Mouse (Mus musculus): ENCODE data around the gene Nprl3. TPM values are rescaled to one million over a fixed set of nuclear protein-coding genes. Genes with fewer than 3 reads are reported as not detected.
"Not testable (repeated sequence)": the region's sequence is repeated elsewhere in the genome, so short reads cannot be mapped to it uniquely, and the experiment has no call there.

Gene Nprl3
- total and polyA plus RNA-seq, 3 experiments: 27.1 to 59.5 (median 27.2) TPM

DNA sequence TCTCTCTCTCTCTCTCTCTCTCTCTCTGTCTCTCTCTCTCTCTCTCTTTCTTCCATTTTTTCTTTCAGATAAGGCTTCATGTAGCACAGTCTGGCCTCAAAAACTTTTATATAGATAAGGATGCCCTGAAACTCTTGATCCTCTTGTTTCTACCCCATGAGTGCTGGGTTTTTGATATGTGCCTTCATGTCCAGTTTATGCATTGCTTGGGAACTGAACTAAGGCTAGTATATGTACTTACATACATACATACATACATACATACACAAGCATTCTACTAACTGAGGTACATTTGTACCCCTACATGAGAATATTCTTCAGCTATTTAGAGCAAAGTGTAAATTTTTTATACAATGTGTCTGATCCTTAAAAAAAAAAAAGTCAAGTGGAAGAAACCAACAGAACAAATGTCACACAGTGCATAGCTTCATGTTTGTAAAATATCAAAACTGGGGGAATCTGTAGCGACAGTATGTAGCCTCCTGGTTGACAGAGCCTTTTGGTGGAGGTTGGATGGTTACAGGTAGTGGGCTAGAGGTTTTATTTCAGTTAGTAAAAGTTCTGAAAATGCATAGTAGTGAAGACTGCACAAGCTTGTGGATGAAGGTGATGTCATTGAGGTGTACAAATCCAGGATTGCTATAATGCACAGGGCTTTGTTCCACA is 30.5 kb upstream of the Nprl3 start:
- TF ChIP-seq POLR2A (IDR thresholded peaks at IDR 0.05; ENCODE audit: insufficient read depth, low read depth, low read length) (no peak), EP300 (IDR thresholded peaks at IDR 0.05; ENCODE audit: insufficient read depth, low read depth, low read length) (no peak), CTCF (IDR thresholded peaks at IDR 0.05) (no peak)
- Histone ChIP-seq H3K27ac (no peak overlapping the region), H3K4me1 (ENCODE audit: control insufficient read depth, insufficient read depth, low read length) (peaks cover 1% of the 10 kb centered on the region; the same call in 1 of the 2 replicates), H3K36me3 (ENCODE audit: control insufficient read depth, insufficient read depth, low read length) (no peaks in the 10 kb centered on the region), H3K27me3 (ENCODE audit: control insufficient read depth, insufficient read depth, low read length) (no peaks in the 10 kb centered on the region), H3K9ac (ENCODE audit: low read depth, low read length) (no peak overlapping the region), H3K4me3 (no peak overlapping the region), H3K79me2 (replicated peaks; ENCODE audit: control insufficient read depth, insufficient read depth, low read length) (no peaks in the 10 kb centered on the region)
- no peak for DNase-seq
- intact Hi-C loops (cut with DNase I): no loop called here
- 92% methylated on average over 1 of the region's 1 CpGs for WGBS

DNA sequence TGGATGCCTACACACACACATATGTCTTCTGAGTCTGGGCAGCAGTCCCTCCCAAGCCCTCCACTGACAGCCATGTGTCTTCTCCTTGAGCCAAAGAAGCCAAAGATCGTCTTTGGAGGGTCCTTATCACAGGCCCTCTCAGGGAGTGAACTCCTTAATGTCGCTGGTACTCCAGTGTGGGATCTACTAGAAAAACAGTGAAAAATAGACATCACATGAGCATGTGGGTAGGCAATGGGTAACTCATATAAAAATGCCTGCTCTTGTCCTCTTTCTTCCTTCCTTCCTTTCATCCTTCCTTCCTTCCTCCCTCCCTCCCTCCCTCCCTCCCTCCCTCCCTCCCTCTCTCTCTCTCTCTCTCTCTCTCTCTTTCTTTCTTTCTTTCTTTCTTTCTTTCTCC is 29.9 kb upstream of the Nprl3 start:
- WGBS: 9% methylated on average over 2 of the region's 2 CpGs
- H3K4me1 ChIP-seq (ENCODE audit: control insufficient read depth, insufficient read depth, low read length); intact Hi-C loops (cut with DNase I); H3K9ac ChIP-seq (ENCODE audit: low read depth, low read length); H3K27ac ChIP-seq; H3K36me3 ChIP-seq (ENCODE audit: control insufficient read depth, insufficient read depth, low read length); DNase-seq; H3K4me3 ChIP-seq; H3K79me2 ChIP-seq (replicated peaks; ENCODE audit: control insufficient read depth, insufficient read depth, low read length); H3K27me3 ChIP-seq (ENCODE audit: control insufficient read depth, insufficient read depth, low read length): not testable (repeated sequence)

DNA sequence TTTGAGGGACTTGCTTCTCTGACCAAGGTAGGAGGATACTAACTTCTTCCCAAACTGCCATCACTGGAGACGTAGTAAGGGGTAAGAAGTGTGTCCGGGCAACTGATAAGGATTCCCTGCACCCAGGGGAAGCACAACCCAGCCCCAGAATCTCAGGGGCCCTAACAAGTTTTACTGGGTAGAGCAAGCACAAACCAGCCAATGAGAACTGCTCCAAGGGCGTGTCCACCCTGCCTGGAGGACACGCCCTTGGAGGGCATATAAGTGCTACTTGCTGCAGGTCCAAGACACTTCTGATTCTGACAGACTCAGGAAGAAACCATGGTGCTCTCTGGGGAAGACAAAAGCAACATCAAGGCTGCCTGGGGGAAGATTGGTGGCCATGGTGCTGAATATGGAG is 28.7 kb upstream of the Nprl3 start, which contains the start of gene Hba-a2:
Hba-a2 (plus strand) TSS at position 287 of the 400 bp plus-strand sequence.
- H3K4me3 ChIP-seq; H3K9ac ChIP-seq (ENCODE audit: low read depth, low read length); H3K36me3 ChIP-seq (ENCODE audit: control insufficient read depth, insufficient read depth, low read length); H3K79me2 ChIP-seq (replicated peaks; ENCODE audit: control insufficient read depth, insufficient read depth, low read length); H3K27ac ChIP-seq; H3K4me1 ChIP-seq (ENCODE audit: control insufficient read depth, insufficient read depth, low read length); intact Hi-C loops (cut with DNase I); H3K27me3 ChIP-seq (ENCODE audit: control insufficient read depth, insufficient read depth, low read length); DNase-seq: not testable (repeated sequence)
- WGBS: no CpG with 5 or more reads among the region's 4 CpGs

DNA sequence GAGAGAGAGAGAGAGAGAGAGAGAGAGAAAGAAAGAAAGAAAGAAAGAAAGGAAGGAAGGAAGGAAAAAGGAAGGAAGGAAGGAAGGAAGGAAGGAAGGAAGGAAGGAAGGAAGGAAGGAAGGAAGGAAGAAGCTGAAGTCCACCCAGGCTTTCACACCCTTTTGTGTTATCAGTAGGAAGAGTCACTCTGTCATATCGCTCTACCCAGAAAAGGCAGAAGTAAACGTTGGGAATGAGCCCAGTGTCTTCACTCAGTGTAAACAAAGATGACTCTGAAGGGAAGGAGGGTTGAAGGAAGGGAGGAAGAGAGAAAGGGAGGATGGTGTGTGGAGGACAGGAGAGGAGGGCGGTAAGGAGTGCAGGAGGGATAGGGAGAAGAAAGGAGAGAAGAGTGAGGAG is 26.0 kb upstream of the Nprl3 start:
- H3K36me3 ChIP-seq (ENCODE audit: control insufficient read depth, insufficient read depth, low read length); H3K9ac ChIP-seq (ENCODE audit: low read depth, low read length); DNase-seq; H3K79me2 ChIP-seq (replicated peaks; ENCODE audit: control insufficient read depth, insufficient read depth, low read length); H3K4me3 ChIP-seq; intact Hi-C loops (cut with DNase I); H3K4me1 ChIP-seq (ENCODE audit: control insufficient read depth, insufficient read depth, low read length); H3K27ac ChIP-seq; H3K27me3 ChIP-seq (ENCODE audit: control insufficient read depth, insufficient read depth, low read length): not testable (repeated sequence)
- WGBS: 49% methylated on average over 3 of the region's 3 CpGs

DNA sequence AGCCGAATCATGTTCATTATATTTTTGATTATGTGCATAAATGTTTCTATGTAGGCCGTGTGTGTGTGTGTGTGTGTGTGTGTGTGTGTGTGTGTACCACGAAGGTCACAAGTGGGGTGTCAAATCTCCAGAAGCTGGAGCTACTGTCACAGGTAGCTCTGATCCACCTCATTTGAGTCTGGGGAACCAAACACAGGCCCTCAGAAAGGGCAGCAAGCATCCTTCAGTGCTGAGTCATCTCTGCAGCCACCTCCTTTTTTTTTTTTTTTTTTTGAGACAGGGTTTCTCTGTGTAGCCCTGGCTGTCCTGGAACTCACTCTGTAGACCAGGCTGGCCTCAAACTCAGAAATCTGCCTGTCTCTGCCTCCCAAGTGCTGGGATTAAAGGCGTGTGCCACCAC is 25.3 kb upstream of the Nprl3 start:
- intact Hi-C loops (cut with DNase I); H3K9ac ChIP-seq (ENCODE audit: low read depth, low read length): not testable (repeated sequence)

DNA sequence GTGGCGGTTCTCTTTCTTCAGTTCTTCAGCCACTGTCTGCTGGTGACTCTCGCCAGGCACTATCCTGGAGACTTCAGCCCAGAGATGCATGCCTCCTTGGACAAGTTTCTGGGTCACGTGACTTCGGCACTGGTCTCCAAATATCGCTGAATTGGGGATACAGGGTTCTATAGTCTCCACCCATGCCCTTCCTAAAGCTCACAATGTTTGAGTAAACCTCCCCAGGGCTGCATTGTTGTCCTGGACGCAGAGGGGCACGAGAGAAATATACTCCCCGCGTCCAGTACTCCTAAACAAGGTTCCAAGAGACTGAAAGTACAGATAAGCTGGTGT is 20.0 kb upstream of the Nprl3 start:
- TF ChIP-seq POLR2A (IDR thresholded peaks at IDR 0.05; ENCODE audit: insufficient read depth, low read depth, low read length): no peak
- no peak for TF ChIP-seq EP300 (IDR thresholded peaks at IDR 0.05; ENCODE audit: insufficient read depth, low read depth, low read length)
- no peak for TF ChIP-seq CTCF (IDR thresholded peaks at IDR 0.05)
- no peak overlapping the region for H3K4me3 ChIP-seq
- intact Hi-C loops (cut with DNase I): loop anchor here (5.0 kb wide), 1 partner anchor 50 kb away; no protein-coding TSS in a partner anchor
- H3K9ac ChIP-seq (ENCODE audit: low read depth, low read length): no peak overlapping the region
- H3K27me3 ChIP-seq (ENCODE audit: control insufficient read depth, insufficient read depth, low read length): no peaks in the 10 kb centered on the region
- H3K79me2 ChIP-seq (replicated peaks; ENCODE audit: control insufficient read depth, insufficient read depth, low read length): no peaks in the 10 kb centered on the region
- DNase-seq: no peak
- no peak overlapping the region for H3K27ac ChIP-seq
- no peaks in the 10 kb centered on the region for H3K4me1 ChIP-seq (ENCODE audit: control insufficient read depth, insufficient read depth, low read length)
- WGBS: 59% methylated on average over 9 of the region's 9 CpGs
- H3K36me3 ChIP-seq (ENCODE audit: control insufficient read depth, insufficient read depth, low read length): no peaks in the 10 kb centered on the region

More for the DNA sequence above, 25.3 kb upstream of the Nprl3 start:
- not testable (repeated sequence) for H3K36me3 ChIP-seq (ENCODE audit: control insufficient read depth, insufficient read depth, low read length); H3K79me2 ChIP-seq (replicated peaks; ENCODE audit: control insufficient read depth, insufficient read depth, low read length); H3K4me3 ChIP-seq; DNase-seq; H3K27ac ChIP-seq; H3K27me3 ChIP-seq (ENCODE audit: control insufficient read depth, insufficient read depth, low read length); H3K4me1 ChIP-seq (ENCODE audit: control insufficient read depth, insufficient read depth, low read length)
- WGBS: 92% methylated on average over 4 of the region's 4 CpGs
